Mouse (Mus musculus) T-helper 2 cell (primary cell): ENCODE results near the gene Arhgap15.

Experiments used
- in situ Hi-C: fragments of 300-600 bp; cut with MboI, MseI; formaldehyde crosslinking; loops from one replicate; pipeline ENCODE4 v1.15.1; 2025; ENCODE audit warnings: high pct_unique_total_duplicates

The Arhgap15 gene

DNA sequence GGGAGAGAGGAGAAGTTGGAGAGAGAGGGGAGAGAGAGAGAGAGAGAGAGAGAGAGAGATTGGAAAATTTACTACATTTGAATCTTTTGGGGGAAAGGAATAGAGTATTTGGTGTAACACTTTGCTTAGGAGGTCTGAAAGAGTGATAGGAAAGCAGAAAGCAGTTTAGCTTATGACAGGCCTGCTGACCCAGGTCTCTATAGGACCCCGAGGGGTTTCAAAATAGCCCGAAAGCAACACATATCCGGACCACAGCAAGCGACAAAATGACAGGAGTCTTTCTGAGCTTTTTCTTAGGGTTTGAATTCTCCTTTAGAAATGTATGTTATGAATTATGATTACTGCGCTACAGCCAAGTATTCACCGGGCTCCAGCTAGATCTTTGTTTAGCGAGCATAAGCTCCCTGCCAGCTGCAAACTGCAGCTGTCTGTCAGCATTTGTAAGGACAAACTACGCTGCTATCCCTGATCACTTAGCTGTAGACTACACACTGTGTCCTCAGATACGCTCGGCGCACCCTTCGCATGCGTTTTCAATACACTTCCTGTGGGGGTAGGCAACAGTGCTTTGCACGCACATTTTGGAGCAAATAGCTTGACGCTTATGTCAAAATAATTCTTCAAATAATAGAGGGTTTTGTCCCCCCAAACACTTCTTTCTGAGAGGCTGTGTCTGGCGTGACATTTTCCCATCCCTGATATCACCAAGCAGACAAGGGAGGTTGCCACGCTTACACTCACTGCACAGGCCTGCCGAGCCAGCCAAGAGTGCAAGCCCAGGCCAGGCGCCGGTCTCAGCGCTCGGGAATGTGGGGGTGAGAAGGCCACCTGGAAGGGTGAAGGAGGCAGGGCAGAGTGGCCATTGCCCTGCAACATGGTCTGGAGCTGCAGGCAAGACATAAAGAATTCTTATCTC is 355.9 kb downstream of the Arhgap15 start:
- in situ Hi-C loops: no loop called here

DNA sequence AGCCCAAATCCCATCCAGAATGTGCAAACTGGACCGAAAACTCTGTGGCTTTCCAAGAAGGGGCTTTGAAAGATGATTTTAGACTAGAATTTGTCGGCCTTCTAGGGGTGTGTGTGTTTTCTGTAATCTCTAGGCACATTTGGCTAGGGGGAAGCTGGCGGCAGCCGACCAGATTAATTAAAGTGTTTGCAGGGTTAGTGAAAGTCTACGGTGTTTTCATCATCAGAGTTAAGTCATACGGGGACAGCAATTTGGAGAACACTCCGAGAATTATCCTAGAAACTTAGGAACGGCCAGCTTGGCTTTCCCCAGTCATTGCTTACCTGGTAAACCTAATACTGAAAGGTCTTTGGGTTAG is 356.6 kb downstream of the Arhgap15 start:
- in situ Hi-C loops: no loop called here

DNA sequence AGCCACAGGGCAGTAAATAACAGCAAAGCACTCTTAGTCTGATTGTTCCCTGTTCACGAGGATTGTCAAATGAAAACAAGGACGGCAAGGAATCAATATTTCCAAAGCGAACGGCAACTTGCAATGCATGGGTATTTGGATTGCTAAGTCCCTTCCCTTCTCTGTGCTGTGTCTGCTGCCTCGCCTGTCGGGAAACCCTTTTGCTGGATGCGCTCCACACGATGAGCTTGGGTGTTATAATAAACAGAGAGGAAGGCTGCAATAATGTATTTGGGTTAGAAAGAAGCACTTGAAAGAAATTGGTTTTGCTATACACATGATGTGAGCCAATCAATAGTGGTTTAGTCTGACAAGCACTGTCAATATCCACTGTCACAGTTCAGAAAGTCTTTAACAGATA is 357.7 kb downstream of the Arhgap15 start:
- in situ Hi-C loops: no loop called here

DNA sequence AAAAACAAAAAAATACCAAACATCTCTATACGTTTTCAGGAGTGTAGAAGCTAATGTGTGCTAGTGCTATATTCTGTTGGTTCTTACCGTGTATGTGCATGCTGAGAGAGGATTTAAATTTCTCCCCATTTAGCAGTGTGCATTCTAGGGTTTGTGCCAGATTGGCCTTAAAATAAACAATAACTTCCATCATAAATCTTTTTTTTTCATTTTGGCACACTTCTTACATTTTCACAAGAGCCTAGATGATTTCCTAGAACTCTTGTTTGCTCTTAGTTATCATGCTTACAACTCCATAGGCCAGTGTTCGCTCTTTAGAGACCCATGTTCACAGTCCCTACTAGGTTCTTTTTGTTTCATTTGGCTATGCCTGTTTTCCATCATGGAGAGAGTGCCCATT is 362.7 kb downstream of the Arhgap15 start:
- in situ Hi-C loops: no loop called here

DNA sequence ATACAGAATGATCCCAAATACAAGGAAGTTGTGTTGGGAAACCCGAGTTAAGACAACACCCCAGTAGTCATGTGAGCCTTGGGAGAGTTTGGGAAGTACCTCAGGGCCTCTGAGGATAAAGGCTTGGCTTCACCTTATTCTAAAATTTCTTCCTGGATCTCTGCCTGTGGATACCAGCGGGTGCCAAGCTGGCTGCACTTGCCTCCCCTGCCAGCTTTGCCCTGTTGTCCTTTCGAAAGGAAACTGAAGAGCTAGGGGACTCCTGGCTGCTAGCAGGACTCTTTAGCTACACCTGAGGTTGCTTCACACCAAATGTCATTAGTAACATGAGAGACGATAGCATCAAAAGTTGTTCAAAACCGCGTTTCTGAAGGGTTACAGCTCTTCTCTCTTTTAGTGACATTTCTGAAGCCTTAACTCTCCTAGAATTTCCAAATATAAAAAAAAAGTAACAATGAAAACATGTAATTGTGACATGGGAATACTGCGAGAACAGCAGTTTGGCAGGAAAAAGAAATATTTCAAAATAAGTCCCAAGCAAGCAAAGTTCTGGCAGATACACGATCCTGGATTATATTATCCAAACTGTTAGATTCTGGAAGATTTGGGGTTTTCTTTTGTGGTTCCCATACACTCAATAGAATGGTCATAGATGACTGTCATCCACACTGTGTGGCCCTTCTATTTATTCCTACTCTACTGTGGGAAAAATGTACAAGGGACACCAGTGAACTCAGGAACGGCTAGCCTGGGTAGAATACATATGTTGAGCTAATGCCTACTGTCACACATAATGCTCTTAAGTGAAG is 364.6 kb downstream of the Arhgap15 start:
- in situ Hi-C loops: no loop called here

DNA sequence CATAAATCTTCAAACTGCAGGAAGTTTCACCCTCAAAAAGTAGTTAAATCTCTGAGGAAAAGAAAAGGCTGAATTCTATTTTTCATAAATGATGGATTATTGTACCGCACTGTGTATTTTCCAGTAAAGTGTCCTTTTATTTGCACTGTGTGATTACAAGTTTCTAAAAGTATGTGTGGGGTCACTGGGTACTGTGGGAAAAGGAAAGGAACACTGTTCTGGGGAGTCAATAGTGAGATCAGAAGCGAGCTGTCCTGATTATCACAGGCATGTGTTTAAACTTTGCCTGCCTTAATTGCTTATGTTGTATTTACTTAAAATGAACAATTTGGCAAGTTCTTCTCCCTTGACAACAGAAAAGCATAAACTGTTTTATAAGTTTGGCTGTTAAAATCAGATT is 365.7 kb downstream of the Arhgap15 start:
- in situ Hi-C loops: no loop called here

DNA sequence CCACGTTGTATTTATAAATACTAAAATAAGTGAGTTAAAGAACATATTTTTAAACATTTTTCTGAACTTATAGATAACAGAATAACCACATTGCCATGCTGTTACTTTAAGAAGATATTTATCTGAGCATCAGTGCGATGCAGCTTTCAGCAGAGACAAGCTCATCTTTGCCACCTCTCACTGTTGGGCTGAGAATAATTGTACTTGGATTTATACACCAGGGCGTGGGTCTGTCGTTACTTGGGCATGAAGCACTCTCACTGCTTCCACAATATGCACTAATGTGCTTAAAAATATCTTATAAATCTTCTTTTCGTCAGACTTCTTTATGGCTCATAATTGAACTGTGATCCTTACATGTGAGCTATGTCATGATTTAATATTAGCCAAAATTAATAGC is 372.5 kb downstream of the Arhgap15 start:
- in situ Hi-C loops: no loop called here

DNA sequence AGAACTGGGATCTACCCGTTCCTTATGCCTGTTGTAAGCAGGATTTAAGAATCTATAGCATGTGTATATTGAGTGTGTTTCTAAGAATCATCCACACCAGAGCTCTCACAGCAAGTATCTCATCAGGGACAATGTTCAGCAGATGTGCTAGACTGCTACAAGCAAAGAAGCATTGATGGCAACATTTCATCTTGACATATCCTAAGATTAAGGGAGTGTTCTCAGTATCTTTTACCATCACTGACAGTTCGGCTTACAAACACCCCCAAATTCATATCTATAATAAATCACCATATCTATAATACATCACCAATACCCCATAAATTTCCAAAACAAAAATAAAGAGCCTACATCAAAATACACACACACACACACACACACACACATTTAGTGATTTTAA is 374.6 kb downstream of the Arhgap15 start:
- in situ Hi-C loops: no loop called here

DNA sequence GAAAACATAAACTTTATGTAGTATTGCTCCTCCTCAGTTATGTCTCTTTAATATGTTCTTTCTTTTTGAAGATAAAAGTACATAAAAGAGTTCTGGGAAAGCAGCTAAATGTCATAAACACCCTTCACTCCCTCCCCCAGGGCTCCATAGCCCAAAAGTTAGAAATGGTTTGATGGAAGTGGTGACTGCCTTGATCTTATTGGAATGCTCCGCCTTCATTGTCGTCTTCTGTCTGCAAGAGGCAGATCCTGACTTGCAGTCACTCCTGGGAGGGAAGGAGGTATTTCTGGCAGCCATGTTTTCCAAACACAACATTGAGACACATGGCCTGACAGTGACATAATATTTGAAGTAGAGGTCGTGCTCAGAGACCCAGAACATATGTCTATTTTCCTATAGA is 375.5 kb downstream of the Arhgap15 start:
- in situ Hi-C loops: no loop called here

DNA sequence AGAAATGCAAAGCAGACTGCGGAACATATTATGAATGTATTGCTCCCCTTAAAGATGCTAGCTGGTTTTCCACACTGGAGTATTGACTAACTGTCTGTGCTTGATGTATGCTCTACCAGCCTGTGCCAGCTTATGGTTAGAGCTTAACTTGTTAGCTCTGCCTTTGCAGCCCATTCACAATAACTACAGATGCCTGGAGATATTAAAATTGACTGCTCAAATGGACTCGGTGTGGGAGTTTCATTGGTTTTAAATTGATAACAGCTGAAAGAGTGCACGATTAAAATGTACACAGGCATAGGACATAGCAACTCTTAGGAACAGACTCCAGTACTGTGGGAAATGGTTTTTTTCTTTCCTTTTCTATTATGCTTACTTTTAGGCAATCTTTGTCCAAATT is 376.1 kb downstream of the Arhgap15 start:
- in situ Hi-C loops: no loop called here

DNA sequence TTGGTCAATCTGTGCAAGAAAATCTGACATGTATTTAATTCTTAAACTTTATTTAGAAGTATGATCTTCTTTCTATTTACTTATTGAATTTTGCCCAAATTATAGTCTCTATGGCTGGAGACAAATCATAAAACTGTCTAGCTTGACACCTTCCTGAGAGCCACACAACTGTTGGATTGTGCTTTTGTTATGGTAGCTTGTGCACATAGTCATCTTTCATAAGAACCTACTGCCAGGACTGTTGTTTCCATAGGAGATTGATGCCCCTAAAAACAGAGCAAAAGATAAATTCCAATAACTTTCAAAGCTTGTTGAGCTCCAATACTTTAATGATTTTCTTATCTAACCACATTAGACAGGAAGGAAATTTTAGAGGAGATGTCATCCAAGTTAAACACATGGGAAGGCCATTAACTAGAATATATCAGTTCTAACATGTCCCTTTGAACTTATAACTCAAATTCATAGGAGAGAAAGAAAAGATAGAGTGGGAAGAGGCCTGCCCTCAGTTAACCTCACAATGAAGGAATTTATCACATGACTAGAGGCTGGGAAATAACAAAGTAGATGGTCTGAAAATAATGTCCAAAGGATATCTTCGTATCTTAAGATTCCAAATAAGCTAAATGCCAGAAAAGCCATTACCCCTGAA is 377.5 kb downstream of the Arhgap15 start:
- in situ Hi-C loops: no loop called here

DNA sequence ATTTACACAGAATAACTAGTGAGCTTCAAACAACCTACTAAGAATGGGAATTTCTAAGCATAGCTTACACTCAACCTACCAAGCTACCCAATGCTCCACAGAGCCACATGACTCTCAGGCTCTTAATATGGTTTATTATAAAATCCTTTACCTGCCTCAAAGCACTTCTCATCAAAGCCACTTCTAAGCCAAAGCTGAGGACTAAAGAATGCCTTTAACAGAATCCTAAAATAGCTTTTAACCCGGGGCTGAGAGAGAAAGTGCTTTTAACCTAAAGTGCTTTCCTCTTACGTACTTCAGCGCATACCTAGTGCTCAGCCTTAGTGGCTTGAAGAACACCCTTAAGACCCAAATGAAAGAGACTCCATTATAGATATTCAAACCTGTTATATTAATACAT is 380.9 kb downstream of the Arhgap15 start:
- in situ Hi-C loops: no loop called here

DNA sequence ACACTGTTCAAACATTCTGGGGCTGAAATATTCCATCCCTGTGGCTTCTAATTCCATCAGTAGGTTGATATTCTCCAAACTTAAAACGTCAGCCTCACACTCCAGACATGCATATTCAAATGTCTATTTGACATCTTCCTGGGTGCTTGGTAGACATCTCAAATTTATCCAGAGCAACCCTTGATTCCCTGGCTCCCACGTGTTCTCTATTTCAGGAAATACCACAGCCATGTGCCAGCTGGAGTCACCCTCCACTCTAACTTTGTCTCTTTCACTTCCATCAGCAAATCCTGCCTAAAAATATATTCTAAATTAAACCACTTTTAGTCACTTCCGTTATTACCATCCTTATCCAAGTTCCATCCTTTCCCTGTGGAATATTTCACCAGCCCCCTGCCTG is 382.6 kb downstream of the Arhgap15 start:
- in situ Hi-C loops: no loop called here

DNA sequence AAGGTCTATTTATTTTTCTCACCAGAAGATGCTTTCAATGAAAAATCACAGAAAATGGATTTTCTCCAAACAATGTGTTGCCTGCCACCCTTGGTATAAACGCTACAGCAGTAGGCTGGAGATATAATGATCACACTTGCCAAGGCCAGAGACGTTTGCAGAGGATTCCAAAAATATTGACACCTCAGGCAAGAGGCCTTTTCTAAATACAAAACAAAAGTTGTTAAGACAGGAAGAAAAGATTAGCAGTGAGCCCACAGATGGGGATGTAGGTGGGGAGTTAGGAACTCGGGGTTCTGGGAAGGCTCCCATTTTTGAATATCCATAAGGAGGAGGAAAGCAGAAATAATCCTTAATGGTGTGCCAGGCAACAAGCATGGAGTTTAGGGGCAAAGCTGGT is 386.2 kb downstream of the Arhgap15 start:
- in situ Hi-C loops: no loop called here

DNA sequence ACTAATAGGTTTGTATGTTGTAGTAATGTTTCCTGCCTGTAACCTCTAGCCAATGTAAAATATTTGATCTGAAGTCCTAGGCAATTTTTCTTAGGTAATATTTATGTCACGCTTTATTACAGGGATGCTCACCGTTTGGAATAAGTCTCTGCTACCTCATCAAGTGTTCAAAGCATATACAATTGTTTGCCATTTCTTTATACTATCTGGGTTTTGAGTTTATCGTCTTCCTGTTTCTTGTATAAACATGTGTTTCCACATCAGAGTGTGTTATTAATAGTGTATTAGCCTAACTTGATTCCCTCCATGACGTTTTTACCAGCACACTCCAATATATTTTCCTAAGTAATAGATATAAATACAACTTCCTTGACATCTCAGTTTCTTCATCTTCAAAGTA is 391.8 kb downstream of the Arhgap15 start:
- in situ Hi-C loops: no loop called here

DNA sequence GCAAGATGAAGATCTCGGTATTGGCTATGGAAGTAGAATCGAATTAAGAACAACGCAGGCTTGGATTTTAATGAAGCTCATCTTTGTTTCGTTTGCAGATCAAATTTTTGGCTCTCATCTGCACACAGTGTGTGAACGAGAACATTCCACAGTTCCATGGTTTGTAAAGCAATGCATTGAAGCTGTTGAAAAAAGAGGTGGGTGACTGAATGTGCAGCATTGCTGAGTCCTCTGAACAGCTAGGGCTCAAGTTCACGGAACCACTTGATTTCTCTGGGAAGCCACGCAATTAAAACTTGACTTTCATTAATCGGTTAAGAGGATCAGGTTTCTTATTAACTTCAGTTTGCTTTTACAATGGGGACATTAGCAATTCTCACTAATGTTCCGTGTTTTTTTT is 393.5 kb downstream of the Arhgap15 start:
- in situ Hi-C loops: no loop called here

DNA sequence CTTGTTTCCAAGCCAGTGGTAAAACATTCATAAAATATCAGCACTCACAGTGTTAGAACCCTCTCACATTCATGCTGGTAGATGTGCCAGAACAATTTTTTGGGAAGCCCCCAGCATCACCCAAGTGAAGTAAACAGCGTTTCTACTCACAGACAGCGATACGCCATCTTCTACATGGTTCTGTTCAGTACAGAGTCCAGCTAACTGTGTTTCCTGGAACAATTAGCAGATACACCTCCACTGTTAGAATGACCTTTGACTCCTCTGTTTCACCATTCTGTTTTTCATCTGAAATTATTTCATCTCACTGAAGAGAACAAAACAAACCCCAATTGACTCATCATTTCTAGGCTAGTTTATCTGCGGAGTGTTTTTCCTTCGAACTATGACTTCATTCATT is 394.0 kb downstream of the Arhgap15 start:
- in situ Hi-C loops: no loop called here

DNA sequence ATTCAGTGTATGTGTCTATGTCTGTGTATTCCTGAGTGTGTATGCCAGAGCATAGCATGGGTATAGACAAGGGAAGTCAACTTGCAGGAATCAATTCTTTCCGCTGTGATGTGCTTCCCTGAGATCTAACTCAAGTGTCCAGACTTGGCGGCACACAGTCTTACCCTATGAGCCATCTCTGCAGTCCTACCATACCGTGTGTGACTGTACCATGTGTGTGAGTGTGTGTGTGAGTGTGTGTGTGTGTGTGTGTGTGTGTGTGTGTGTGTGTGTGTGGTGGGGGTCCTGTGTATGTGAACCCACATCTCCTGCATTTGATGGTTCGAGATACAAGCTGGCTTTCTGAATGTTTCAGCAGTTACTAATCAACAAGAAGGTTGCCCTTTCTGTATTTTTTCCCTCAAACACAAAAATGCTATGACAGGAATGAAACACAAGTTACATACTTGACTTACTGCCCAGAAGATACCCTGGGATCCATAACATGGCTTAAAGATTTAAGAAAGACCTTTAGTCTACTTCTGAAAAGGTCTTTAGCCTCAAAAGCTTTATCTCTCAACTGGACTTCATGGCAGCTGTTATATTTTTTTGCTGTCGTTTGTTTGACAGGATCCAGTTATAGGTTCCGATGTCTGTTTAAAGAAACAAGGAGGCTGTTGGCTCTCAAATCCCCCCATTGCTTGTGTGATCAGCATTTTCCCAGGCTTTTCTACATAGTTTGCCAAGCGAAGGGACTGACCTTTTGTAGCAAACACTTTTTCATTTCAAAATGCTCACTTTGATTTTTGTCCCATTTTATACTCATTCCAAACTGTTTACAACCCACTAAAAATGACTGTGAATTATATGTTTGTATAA is 397.7 kb downstream of the Arhgap15 start:
- in situ Hi-C loops: no loop called here

DNA sequence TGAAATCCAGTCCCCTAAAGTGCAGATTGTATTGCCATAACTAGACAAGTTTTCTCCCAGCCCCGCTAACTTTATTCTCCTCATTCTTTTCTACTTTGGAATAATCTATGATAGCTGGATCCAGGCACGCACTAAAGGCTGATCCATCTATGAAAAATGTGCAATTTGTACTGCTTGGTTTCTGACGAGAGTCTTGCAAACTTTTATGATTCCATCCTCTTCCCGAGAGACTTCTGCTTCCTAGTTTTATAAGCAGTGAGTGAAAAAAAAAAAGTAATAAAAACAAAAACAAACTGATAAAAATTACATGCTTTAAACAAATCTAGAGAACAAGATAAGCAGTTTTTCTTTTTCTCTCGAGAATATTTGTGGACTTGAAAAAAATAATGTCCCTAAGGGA is 398.9 kb downstream of the Arhgap15 start:
- in situ Hi-C loops: no loop called here

DNA sequence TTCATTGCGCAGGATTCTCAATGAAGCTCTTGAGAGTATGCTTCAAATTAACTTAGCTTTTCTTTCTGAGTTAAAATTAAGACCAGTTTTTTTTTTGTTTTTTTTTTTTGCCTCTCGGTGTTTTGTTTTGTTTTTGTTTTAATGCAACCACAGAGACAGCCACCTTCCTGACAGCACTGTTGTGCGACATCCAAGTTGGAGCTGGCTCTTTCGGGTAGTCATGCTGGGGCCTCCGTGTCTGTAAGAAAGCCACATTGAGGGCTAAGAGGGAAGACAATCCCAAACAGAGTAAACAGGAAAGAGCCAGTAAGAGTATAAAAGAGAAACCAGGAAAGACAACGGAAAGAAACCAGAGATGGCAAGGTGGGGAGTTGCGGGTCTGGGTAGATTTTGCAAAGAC is 399.3 kb downstream of the Arhgap15 start:
- in situ Hi-C loops: no loop called here

DNA sequence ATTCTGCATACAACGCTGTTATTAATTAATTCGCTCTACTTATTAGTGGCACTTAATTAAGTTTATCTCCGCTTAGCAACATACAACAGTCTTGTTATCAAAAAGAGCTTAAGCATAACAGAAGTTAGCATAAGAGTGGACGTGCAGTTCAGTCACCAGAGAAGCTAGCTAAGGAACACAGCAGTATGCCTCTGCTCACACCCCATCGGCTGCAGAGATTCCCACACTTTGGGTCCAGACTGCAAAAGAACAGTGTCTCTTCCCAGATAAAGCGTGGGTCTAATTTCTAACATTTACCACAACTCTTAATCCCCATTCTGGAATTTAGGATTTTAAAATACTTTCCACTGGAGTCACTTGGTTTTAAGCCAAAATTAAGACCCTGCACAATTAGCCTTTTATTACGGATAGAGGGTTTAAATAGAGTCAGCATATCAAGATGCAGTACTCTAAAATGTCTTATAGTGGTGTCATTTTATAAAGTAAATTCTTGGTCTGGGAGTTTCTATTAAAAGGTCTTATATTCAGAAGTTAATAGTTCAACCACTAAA is 400.0 kb downstream of the Arhgap15 start:
- in situ Hi-C loops: no loop called here
